Mouse (Mus musculus): ENCODE data around the gene Zfp462. TPM values are rescaled to one million over a fixed set of nuclear protein-coding genes. Genes with fewer than 3 reads are reported as not detected.

Gene Zfp462
- polyA plus RNA-seq, 1 experiment from 2014 or later: 3.8 TPM

DNA sequence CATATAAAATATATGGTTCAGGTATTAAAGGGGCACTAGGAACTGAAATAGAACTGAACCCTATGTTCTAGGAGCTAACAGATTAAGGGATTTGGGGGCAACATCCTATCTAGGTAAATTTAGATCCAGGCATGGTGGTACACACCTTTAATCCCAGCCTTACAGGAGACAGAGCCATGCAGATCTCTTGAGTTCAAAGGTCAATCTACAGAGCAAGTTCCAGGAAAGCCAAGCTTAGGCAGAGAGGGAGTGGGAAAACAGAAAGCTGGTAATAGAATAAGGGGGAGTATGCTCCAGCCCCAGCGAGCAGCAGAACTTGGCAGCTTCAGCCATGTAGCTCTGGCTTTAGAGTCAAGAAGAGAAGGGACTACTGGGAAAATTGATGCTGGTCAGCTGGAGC is 50.4 kb downstream of the Zfp462 start:
- Histone ChIP-seq H3K4me1 (ENCODE audit: insufficient read depth) (no peaks in the 10 kb centered on the region), H3K36me3 (ENCODE audit: insufficient read depth) (no peaks in the 10 kb centered on the region), H3K27ac (ENCODE audit: low read depth) (no peak overlapping the region), H3K4me2 (no peak overlapping the region), H3K9me3 (ENCODE audit: low read depth, low read length) (no peaks in the 10 kb centered on the region), H3K27me3 (ENCODE audit: insufficient read depth, low read length) (no peaks in the 10 kb centered on the region), H3K9ac (no peak overlapping the region), H3K4me3 (ENCODE audit: low read depth, low read length) (no peak overlapping the region)
- no peak for TF ChIP-seq CTCF (IDR thresholded peaks at IDR 0.05; ENCODE audit: low read depth)
- 72% methylated on average over 1 of the region's 1 CpGs for WGBS
- no peak for DNase-seq
- no peak for ATAC-seq (ENCODE audit: insufficient read depth)

DNA sequence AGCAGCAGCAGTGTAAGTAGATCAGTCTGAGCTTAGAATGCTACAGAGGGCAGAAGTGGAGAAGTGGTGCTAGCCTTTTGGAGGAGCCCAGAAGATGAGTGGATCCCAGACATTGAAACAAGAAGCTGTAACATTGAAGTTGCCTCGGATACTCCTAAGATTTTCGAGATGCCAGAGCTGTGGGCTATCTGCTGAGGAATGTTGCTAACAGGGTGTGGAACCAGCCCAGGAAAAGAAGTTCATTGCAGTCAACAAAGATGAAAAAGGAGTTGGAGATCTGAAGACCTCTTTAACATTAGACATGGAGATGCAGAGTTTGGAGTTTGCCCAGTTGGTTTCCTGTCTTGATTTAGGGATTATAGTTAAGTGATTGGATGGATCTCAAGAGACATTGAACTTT is 51.2 kb downstream of the Zfp462 start:
- H3K36me3 ChIP-seq (ENCODE audit: insufficient read depth): no peaks in the 10 kb centered on the region
- ATAC-seq (ENCODE audit: insufficient read depth) (no peak), DNase-seq (no peak)
- H3K9me3 ChIP-seq (ENCODE audit: low read depth, low read length): no peaks in the 10 kb centered on the region
- no peaks in the 10 kb centered on the region for H3K27me3 ChIP-seq (ENCODE audit: insufficient read depth, low read length)
- TF ChIP-seq CTCF (IDR thresholded peaks at IDR 0.05; ENCODE audit: low read depth): no peak
- H3K4me2 ChIP-seq: no peak overlapping the region
- 71% methylated on average over 2 of the region's 2 CpGs for WGBS
- no peak overlapping the region for H3K27ac ChIP-seq (ENCODE audit: low read depth)
- H3K4me1 ChIP-seq (ENCODE audit: insufficient read depth): 0 out of 2 replicates have a peak, but pooled peaks cover 2% of the 10 kb centered on the region
- H3K4me3 ChIP-seq (ENCODE audit: low read depth, low read length): no peak overlapping the region
- no peak overlapping the region for H3K9ac ChIP-seq

DNA sequence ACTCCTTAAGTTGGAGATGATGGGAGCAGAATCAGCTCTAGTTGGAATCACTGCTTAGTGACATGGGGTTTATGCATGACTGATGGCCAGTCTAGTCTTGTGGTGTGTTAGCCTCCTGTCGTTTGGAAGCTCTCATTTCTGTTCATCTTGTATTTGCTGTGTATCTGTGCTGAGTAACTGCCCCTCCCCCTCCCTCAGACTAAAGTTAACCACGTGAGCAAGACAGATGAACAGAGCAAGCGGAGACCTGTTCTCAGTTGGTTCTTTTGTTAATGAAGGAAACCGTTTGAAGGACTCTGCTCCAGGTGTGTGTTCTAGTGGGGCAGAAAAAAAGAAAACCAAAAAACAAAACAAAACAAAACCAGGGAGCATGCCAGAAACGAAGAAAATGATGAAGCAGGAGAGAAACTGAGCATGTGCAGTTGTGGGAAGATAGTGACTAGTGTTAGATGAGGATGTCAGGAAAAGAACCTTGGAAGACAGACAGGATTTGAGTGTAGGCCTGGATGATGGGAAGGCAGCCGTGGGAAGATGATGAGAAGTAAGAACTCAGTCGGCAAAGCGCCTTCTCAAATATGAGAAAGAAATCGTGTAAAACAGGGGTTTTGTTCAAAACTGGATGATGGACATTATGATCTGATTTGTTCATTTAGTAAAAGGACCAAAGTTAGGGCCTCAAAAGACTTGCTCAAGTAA is 53.4 kb downstream of the Zfp462 start:
- H3K36me3 ChIP-seq (ENCODE audit: insufficient read depth): no peaks in the 10 kb centered on the region
- H3K9me3 ChIP-seq (ENCODE audit: low read depth, low read length): no peaks in the 10 kb centered on the region
- H3K4me1 ChIP-seq (ENCODE audit: insufficient read depth): peaks cover 13% of the 10 kb centered on the region; the same call in 1 of the 2 replicates
- H3K27me3 ChIP-seq (ENCODE audit: insufficient read depth, low read length): no peaks in the 10 kb centered on the region
- 75% methylated on average over 9 of the region's 9 CpGs for WGBS
- H3K4me3 ChIP-seq (ENCODE audit: low read depth, low read length): no peak overlapping the region
- no peak for TF ChIP-seq CTCF (IDR thresholded peaks at IDR 0.05; ENCODE audit: low read depth)
- no peak overlapping the region for H3K9ac ChIP-seq
- DNase-seq: no peak
- H3K27ac ChIP-seq (ENCODE audit: low read depth): no peak overlapping the region
- ATAC-seq (ENCODE audit: insufficient read depth): no peak
- H3K4me2 ChIP-seq: no peak overlapping the region

DNA sequence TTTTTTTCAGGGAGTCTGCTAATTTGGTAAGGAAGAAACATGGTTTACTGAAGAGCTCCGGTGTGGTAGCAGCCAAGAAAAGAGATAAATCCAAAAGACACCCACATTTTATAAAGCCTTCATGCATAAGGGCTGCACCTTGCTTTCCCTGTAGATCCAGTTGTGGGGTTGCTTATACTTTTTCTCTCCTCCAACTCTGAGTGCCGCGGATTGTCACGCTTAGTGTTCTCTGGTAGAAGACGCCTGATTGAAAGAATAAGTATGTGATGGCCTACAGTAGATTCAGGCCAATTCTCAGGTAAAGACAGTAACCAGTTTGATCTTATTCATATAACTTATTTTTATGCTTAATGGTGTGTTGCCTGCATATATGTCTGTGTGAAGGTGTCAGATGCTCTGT is 54.7 kb downstream of the Zfp462 start:
- Histone ChIP-seq H3K27ac (ENCODE audit: low read depth) (no peak overlapping the region), H3K4me3 (ENCODE audit: low read depth, low read length) (no peak overlapping the region)
- WGBS: 97% methylated on average over 5 of the region's 5 CpGs

DNA sequence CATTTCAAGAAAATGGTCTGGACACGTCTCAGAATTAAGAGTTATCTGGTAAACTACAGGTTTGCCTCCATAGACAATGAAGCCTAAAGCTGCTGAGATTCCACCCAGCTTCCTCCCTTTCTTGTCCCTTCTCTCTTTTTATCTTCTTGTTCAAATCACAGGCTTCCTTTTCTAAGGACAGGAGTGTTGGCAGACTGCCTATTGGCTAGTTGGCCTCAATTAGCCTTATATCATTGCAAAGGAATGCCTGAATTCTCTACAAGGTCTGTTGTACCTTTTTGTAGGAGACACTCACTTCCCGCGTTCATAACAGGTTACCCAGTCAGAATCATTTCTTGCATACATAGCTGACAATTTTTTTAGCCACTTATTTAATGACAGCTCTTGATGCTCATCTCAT is 56.5 kb downstream of the Zfp462 start:
- Histone ChIP-seq H3K9ac (no peak overlapping the region), H3K27me3 (ENCODE audit: insufficient read depth, low read length) (no peaks in the 10 kb centered on the region), H3K4me3 (ENCODE audit: low read depth, low read length) (no peak overlapping the region), H3K9me3 (ENCODE audit: low read depth, low read length) (no peaks in the 10 kb centered on the region), H3K36me3 (ENCODE audit: insufficient read depth) (no peaks in the 10 kb centered on the region), H3K27ac (ENCODE audit: low read depth) (no peak overlapping the region), H3K4me1 (ENCODE audit: insufficient read depth) (peaks cover 26% of the 10 kb centered on the region), H3K4me2 (no peak overlapping the region)
- DNase-seq: peak; percentile 75
- no peak for ATAC-seq (ENCODE audit: insufficient read depth)
- 64% methylated on average over 3 of the region's 3 CpGs for WGBS
- TF ChIP-seq CTCF (IDR thresholded peaks at IDR 0.05; ENCODE audit: low read depth): no peak

More for the DNA sequence above, 54.7 kb downstream of the Zfp462 start:
- Histone ChIP-seq H3K36me3 (ENCODE audit: insufficient read depth) (no peaks in the 10 kb centered on the region), H3K4me1 (ENCODE audit: insufficient read depth) (peaks cover 13% of the 10 kb centered on the region; the same call in 1 of the 2 replicates), H3K4me2 (no peak overlapping the region), H3K9me3 (ENCODE audit: low read depth, low read length) (no peaks in the 10 kb centered on the region), H3K27me3 (ENCODE audit: insufficient read depth, low read length) (no peaks in the 10 kb centered on the region), H3K9ac (no peak overlapping the region)
- DNase-seq (no peak), ATAC-seq (ENCODE audit: insufficient read depth) (no peak)
- TF ChIP-seq CTCF (IDR thresholded peaks at IDR 0.05; ENCODE audit: low read depth): no peak

DNA sequence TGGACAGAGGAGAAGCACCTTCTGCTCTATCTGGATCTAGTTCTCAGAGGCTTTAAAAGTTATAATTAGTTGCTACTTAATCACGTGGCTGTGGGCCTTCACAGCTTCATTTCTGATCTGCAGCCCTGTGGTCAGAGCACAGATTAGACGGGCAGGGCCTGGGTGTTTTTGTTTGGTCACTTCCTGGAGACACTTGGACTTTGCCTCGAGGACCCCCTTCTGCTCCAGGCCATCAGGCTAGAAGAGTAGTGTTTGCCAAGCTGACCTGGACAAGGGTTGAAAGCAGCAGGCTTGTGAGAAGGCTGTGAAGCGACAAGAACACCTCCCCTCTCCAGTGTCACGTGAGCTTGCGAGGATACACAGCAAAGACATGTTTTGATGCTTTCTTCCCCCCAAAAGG is 58.3 kb downstream of the Zfp462 start:
- 52% methylated on average over 6 of the region's 6 CpGs for WGBS
- Histone ChIP-seq H3K9ac (no peak overlapping the region), H3K27ac (ENCODE audit: low read depth) (no peak overlapping the region), H3K4me2 (no peak overlapping the region), H3K27me3 (ENCODE audit: insufficient read depth, low read length) (no peaks in the 10 kb centered on the region), H3K4me1 (ENCODE audit: insufficient read depth) (peaks cover 26% of the 10 kb centered on the region), H3K9me3 (ENCODE audit: low read depth, low read length) (no peaks in the 10 kb centered on the region), H3K36me3 (ENCODE audit: insufficient read depth) (peaks cover 8% of the 10 kb centered on the region; the same call in 1 of the 2 replicates), H3K4me3 (ENCODE audit: low read depth, low read length) (no peak overlapping the region)
- TF ChIP-seq CTCF (IDR thresholded peaks at IDR 0.05; ENCODE audit: low read depth): no peak
- DNase-seq: no peak
- no peak for ATAC-seq (ENCODE audit: insufficient read depth)

DNA sequence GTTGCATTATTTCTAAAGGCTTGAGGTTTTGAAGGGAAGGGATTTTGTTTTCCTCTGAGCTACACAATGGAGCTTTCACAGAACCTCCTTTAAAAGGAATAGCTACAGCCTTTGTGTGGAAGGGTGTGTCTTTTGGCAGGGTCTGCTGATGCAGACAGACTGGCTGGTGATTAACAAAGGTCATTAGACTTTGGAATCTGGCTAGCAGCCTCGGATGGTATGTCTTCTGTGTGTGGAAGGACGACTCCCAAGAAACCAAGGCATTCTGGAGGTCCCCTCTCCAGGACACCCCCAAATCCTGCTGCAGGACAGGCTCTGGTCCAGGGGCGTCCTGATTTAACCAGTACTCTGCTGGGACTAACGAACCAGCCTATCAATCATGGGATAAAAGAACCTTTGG is 60.2 kb downstream of the Zfp462 start:
- TF ChIP-seq CTCF (IDR thresholded peaks at IDR 0.05; ENCODE audit: low read depth): no peak
- H3K9ac ChIP-seq: peak overlapping the region; percentile 46
- peaks cover 27% of the 10 kb centered on the region for H3K36me3 ChIP-seq (ENCODE audit: insufficient read depth)
- WGBS: 13% methylated on average over 4 of the region's 4 CpGs
- no peaks in the 10 kb centered on the region for H3K27me3 ChIP-seq (ENCODE audit: insufficient read depth, low read length)
- H3K27ac ChIP-seq (ENCODE audit: low read depth): peak overlapping the region; percentile 95
- no peaks in the 10 kb centered on the region for H3K9me3 ChIP-seq (ENCODE audit: low read depth, low read length)
- H3K4me1 ChIP-seq (ENCODE audit: insufficient read depth): peaks cover 26% of the 10 kb centered on the region
- ATAC-seq (ENCODE audit: insufficient read depth) (peak; percentile 58), DNase-seq (peak; percentile 70)
- no peak overlapping the region for H3K4me3 ChIP-seq (ENCODE audit: low read depth, low read length)
- H3K4me2 ChIP-seq: peak overlapping the region; percentile 56
